Mouse (Mus musculus) right cerebral cortex, postnatal 36 days (tissue): ENCODE results near the gene Car15.

Source experiments
- DNase-seq, 2 experiments: peaks; one replicate each; pipeline ENCODE4 v3.0.0; 2022; ENCODE audit warnings: low spot score in 2 of 2, mixed read lengths in 1 of 2

Car15 gene

GRCm38 (mm10) chr16:17833321-17833680 lies 4.9 kb downstream of the Car15 start:
- no peak for DNase-seq

DNA sequence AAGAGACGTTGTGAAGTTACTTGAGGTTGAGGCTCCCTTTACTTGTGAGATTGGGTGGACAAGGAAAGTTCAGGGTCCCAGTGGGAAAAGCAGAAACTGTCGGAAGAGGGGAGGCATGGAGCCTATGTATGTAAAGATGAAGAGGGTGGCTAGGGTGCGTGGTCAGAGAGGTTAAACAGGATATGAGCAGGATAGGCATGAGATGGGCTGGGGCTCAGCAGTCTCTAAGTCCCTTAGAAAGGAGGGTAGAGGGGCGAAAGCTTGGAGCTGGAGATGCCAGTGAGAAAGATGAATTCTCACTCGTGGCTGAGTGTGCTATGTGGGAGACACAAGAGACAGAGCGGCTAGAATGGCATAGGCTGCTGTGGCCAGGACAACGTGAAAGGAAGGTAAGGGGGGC lies 5.3 kb downstream of the Car15 start, which contains the start of gene B830017H08Rik:
Gene B830017H08Rik (plus strand): TSS at position 301 of the 400 bp plus-strand sequence.
- DNase-seq, result no peak

DNA sequence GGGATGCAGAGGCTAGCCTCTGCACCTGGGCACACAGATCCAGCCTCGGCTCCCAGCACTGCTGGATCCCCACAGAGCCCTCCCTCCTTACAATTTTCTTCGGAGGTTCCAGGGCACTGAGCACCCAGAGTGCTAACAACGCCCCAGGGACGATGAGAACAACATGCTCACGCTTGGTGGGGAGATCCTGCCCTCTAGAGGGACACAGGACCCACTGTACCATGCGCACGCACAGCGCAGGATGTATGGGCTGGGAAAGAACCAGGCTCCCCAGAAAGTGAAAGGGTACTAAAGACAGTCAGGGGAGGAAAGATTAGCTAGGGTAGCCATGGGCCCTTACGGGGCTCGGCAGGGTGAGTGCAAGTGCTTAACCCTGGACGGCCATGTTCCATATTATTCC lies 6.4 kb downstream of the Car15 start:
- DNase-seq, result no peak

GRCm38 (mm10) chr16:17830385-17831178 lies 7.6 kb downstream of the Car15 start:
- DNase-seq, result no peak

DNA sequence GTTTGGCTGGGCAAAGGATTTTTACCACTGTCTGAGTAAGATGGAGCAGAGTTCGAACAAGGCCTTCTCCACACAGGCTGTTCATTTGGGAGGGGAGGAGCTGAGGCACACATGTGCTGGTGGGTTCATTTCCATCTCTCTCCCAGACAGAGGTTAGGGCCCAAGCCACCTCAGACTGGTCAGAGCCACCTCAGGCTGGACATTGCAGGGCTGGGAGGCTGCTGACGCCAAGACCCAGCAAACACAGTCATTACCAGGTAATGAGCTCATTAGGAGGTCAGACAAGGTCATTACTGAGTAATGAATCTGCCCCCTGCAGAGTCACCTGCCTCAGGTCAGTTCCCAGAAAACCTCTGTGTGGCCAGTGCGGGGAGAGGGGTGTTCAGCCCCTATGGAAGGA lies 9.3 kb downstream of the Car15 start:
- DNase-seq, result no peak

DNA sequence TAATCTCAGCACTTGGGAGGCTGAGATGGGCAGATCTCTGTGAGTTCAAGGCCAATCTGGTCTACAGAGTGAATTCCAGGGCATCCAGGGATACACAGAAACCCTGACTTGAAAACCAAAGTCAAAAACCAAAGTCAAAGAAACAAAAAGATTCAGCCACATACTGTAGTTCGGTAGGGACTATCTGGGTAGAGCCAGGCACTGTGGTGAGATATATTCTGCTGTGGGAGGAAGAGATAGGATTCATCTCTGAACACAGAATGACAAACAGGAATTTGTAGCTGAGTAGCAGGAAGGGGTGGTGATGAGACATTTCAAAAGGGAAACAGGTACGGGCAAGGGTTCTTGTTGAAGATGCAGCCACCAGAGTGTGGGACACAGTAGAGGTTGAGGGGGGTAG lies 9.9 kb downstream of the Car15 start:
- DNase-seq, result no peak

GRCm38 (mm10) chr16:17826500-17826899 lies 11.7 kb downstream of the Car15 start:
- no peak for DNase-seq

GRCm38 (mm10) chr16:17816528-17816927 lies 21.6 kb downstream of the Car15 start:
- DNase-seq, result no peak

GRCm38 (mm10) chr16:17815411-17816402 lies 22.5 kb downstream of the Car15 start:
- no peak for DNase-seq

GRCm38 (mm10) chr16:17813173-17813572 lies 25.0 kb downstream of the Car15 start:
- no peak for DNase-seq

DNA sequence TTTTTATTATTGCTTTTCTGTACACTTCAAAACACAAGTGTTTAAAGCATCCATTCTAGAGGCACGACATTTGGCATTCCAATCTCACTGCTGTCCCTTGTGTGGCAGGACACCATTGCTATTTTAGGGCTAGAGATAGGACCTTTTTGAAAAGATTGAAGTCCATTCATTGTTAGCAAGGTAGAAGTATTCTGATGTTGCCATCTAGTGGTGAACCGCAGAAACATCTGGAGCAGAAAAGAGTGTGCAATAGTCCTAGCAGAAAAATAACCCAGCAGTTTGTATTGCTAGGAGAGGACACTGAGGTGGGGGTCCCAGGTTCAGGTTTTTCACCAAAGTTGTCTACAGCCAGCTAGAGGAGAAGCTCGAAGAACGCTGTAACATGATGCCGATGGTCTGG lies 26.0 kb downstream of the Car15 start:
- no peak for DNase-seq

- no peak for DNase-seq
Measured at GRCm38 (mm10) chr16:17809711-17810110, 28.5 kb downstream of the Car15 start.

DNA sequence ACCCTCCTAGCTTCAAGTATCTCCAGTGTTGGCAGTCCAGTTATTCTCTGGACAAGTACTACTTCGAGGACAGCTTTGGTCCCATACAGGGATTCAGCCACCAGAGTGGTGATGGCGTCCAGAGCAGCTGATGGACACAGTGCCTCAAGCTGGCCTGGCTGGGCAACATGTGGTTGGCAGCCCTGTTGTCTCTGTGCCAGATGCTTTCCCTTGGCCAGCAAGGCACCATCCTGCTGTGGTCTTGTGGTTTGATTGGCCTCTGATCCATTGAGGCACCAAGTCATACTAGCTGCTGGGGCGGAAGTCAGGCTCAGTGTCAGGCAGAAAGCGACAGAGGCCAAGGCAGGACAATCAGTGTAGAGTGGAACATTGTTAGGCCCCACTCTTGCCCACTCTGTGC lies 29.0 kb downstream of the Car15 start:
- DNase-seq, result no peak

DNA sequence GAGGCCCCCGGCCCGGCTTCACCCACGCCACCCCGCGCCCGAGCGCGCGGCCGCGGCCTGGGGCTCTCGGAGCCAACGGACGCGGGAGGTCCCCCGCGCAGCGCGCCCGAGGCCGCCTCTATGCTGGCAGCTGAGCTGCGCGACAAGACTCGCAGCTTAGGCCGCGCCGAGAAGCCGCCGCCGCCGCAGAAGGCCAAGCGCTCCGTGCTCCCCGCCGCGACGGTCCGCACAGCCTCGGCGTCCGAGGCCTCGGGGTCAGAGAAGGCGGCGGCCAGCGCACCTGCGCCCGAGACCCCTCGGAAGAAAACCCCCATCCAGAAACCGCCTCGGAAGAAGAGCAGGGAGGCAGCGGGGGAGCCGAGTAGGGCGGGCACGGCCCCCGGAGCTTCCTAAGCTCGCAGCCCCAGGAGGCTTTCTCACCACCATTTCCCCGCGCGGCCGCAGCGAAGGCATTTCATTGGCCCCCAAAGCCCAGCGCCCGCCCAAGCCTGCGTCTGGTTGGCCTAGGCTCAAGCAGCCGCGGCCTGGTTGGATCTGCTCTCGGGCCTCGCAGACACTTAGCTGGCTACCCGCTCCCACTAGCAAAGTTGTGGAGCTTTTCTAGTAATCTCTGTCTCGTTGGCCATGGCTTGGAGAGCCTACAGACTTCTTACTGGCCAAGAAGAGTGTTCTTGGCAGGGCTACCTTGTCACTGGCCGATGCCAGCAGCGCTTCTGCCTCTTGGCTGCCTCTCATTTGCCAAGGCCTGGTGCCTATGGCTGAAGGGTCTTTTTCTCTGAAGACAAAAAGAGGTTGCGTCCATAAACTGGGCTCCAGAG lies 30.8 kb downstream of the Car15 start:
- DNase-seq, result peak; percentile 82 to 83

GRCm38 (mm10) chr16:17806581-17807191 lies 31.5 kb downstream of the Car15 start:
- no peak for DNase-seq

DNA sequence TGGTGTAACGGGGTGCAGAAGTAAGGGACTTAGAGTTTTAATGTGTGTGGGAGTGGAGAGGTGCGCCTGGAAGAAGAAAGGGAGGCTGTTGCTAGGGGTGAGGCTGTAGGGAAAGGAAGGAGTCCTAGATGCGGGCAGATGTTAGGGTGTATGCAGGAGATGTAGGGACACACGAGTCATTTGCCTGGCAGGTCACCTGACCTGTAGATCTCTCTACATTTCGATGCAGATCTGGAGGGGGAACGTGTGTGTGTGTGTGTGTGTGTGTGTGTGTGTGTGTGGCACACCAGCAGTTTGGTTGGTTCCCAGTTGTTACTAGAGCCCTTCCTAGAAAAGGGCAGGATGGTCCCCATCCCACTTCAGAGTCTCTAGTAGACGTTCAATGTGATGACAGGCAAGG lies 33.2 kb downstream of the Car15 start:
- DNase-seq, result no peak

DNA sequence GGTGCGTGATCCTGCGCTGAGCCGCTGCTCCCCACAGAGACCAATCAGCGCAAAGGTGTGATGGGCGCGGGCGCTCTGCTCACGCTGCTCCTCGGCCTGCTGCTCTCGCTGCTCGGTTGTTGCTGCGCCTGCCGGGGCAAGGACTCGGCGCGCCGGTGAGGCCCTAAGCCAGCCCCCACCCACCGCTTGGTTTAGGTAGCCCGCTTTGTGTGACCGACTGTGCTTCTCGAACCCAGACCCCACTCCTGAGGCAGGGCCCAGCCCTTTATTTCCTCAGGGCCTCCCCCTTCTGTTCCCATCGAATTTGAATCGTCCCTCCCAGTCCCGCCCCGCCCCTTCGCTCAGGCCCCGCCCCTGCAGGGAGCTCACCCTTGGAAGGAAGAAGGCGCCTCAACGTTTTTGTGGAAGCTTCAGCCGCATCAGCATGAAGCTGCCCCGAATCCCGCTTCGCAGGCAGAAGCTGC lies 33.7 kb downstream of the Car15 start:
- DNase-seq, result no peak

DNA sequence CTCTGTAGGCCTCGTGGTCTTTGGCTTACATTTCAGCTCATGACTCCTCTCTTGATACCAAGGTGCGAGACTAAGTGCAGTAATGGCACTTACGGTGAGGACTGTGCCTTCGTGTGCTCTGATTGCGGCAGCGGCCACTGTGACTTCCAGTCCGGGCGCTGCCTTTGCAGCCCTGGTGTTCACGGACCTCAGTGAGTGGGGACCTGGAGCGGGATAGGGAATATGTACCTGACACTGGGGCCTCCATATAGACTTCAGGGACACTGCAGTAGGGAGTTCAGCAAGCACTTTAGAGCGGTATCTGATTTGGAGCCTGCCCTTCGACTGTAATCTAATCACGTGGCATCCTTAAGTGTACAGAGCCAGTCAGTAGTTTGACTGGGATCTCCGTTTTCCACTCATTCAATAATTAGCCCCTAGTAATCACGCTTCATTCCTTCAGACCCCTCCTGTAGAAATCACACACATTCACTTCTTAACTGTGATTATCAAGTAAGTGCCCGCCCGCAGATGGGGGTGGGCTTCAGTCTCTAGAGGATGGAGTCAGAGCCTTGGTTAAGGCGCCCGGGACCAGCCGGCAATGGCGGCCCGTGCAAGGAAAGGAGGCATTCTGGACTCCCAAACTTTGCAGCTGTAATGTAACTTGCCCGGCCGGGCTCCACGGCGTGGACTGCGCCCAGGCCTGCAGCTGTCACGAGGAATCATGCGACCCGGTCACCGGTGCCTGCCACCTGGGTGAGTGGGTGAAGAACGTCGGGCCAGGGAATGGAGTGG lies 34.3 kb downstream of the Car15 start:
- no peak for DNase-seq

DNA sequence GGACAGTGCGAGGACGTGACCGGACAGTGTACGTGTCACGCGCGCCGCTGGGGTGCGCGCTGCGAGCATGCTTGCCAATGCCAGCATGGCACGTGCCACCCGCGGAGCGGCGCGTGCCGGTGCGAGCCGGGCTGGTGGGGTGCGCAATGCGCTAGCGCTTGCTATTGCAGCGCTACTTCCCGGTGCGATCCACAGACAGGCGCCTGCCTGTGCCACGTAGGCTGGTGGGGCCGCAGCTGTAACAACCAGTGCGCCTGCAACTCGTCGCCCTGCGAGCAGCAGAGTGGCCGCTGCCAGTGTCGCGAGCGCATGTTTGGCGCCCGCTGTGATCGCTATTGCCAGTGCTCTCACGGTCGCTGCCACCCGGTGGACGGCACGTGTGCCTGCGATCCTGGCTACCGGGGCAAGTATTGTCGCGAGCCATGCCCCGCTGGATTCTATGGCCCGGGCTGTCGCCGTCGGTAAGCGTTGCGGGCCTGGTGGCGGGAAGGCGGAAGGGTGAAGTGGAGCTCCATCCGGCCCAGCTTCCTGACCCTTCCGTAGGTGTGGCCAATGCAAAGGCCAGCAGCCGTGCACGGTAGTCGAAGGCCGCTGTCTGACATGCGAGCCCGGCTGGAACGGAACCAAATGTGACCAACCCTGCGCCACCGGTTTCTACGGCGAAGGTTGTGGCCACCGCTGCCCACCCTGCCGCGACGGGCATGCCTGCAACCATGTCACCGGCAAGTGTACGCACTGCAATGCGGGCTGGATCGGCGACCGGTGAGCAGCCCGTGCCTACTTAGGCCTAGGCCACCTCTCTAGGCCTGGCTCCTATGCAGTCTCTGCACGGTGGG lies 35.1 kb downstream of the Car15 start:
- DNase-seq, result peak; percentile 54 to 55

GRCm38 (mm10) chr16:17802456-17802838 lies 35.7 kb downstream of the Car15 start:
- no peak for DNase-seq
